Mouse (Mus musculus): ENCODE results near the gene Pitpnc1. TPM values are rescaled to one million over a fixed set of nuclear protein-coding genes. Genes with fewer than 3 reads are reported as not detected.
"Not testable (repeated sequence)": the region's sequence is repeated elsewhere in the genome, so short reads cannot be mapped to it uniquely, and the experiment has no call there.

The Pitpnc1 gene
- polyA plus RNA-seq, 1 experiment from 2014 or later: 16.0 TPM

GRCm38 (mm10) chr11:107506260-107506659 lies 35.8 kb upstream of the Pitpnc1 start:
- H3K27me3 ChIP-seq (ENCODE audit: control insufficient read depth, insufficient read depth, low read length): no peaks in the 10 kb centered on the region
- no peak overlapping the region for H3K9ac ChIP-seq (ENCODE audit: low read length)
- H3K4me3 ChIP-seq (ENCODE audit: control insufficient read depth in 1 of 2, insufficient read depth in 1 of 2, low read depth in 1 of 2, low read length in 2 of 2): no peak overlapping the region
- H3K36me3 ChIP-seq (ENCODE audit: control insufficient read depth, insufficient read depth, low read length): no peaks in the 10 kb centered on the region
- H3K27ac ChIP-seq (replicated peaks in 1 of 2; ENCODE audit: control insufficient read depth in 1 of 2, insufficient read depth in 1 of 2, low read depth in 2 of 2, low read length in 2 of 2): no peak overlapping the region
- 71% methylated on average over 1 of the region's 1 CpGs for WGBS
- ATAC-seq (ENCODE audit: insufficient number of reproducible peaks, insufficient read depth, low FRiP score, low read depth): no peak
- no peak overlapping the region for H3K4me2 ChIP-seq (ENCODE audit: low read length)
- H3K9me3 ChIP-seq (ENCODE audit: control insufficient read depth, low read length): no peaks in the 10 kb centered on the region
- H3K4me1 ChIP-seq (ENCODE audit: control insufficient read depth in 2 of 2, insufficient read depth in 2 of 2, low read length in 2 of 2): peaks cover 6 to 7% of the 10 kb centered on the region in 2 experiments; a peak in 3 of 4 replicates

- H3K4me2 ChIP-seq (ENCODE audit: low read length); H3K27me3 ChIP-seq (ENCODE audit: control insufficient read depth, insufficient read depth, low read length); H3K9ac ChIP-seq (ENCODE audit: low read length); H3K27ac ChIP-seq (replicated peaks in 1 of 2; ENCODE audit: control insufficient read depth in 1 of 2, insufficient read depth in 1 of 2, low read depth in 2 of 2, low read length in 2 of 2); H3K36me3 ChIP-seq (ENCODE audit: control insufficient read depth, insufficient read depth, low read length); H3K4me1 ChIP-seq (ENCODE audit: control insufficient read depth in 2 of 2, insufficient read depth in 2 of 2, low read length in 2 of 2); ATAC-seq (ENCODE audit: insufficient number of reproducible peaks, insufficient read depth, low FRiP score, low read depth); H3K9me3 ChIP-seq (ENCODE audit: control insufficient read depth, low read length); H3K4me3 ChIP-seq (ENCODE audit: control insufficient read depth in 1 of 2, insufficient read depth in 1 of 2, low read depth in 1 of 2, low read length in 2 of 2): not testable (repeated sequence)
- WGBS: 86% methylated on average over 3 of the region's 4 CpGs
Observed at GRCm38 (mm10) chr11:107504364-107504763, 33.9 kb upstream of the Pitpnc1 start.

- H3K9me3 ChIP-seq (ENCODE audit: control insufficient read depth, low read length): no peaks in the 10 kb centered on the region
- H3K36me3 ChIP-seq (ENCODE audit: control insufficient read depth, insufficient read depth, low read length): peaks cover 23% of the 10 kb centered on the region
- no peaks in the 10 kb centered on the region for H3K27me3 ChIP-seq (ENCODE audit: control insufficient read depth, insufficient read depth, low read length)
- H3K9ac ChIP-seq (ENCODE audit: low read length): no peak overlapping the region
- no peak overlapping the region for H3K27ac ChIP-seq (replicated peaks in 1 of 2; ENCODE audit: control insufficient read depth in 1 of 2, insufficient read depth in 1 of 2, low read depth in 2 of 2, low read length in 2 of 2)
- no peak for ATAC-seq (ENCODE audit: insufficient number of reproducible peaks, insufficient read depth, low FRiP score, low read depth)
- no peak overlapping the region for H3K4me3 ChIP-seq (ENCODE audit: control insufficient read depth in 1 of 2, insufficient read depth in 1 of 2, low read depth in 1 of 2, low read length in 2 of 2)
- 81% methylated on average over 8 of the region's 8 CpGs for WGBS
- H3K4me1 ChIP-seq (ENCODE audit: control insufficient read depth in 2 of 2, insufficient read depth in 2 of 2, low read length in 2 of 2): no peaks in the 10 kb centered on the region
- H3K4me2 ChIP-seq (ENCODE audit: low read length): no peak overlapping the region
Observed at GRCm38 (mm10) chr11:107502801-107503200, 32.3 kb upstream of the Pitpnc1 start.

- Histone ChIP-seq H3K4me3 (ENCODE audit: control insufficient read depth in 1 of 2, insufficient read depth in 1 of 2, low read depth in 1 of 2, low read length in 2 of 2) (no peak overlapping the region), H3K9me3 (ENCODE audit: control insufficient read depth, low read length) (no peaks in the 10 kb centered on the region), H3K27me3 (ENCODE audit: control insufficient read depth, insufficient read depth, low read length) (no peaks in the 10 kb centered on the region), H3K4me2 (ENCODE audit: low read length) (no peak overlapping the region), H3K9ac (ENCODE audit: low read length) (no peak overlapping the region), H3K4me1 (ENCODE audit: control insufficient read depth in 2 of 2, insufficient read depth in 2 of 2, low read length in 2 of 2) (peaks cover 2 to 17% of the 10 kb centered on the region in 2 experiments; a peak in 3 of 4 replicates), H3K36me3 (ENCODE audit: control insufficient read depth, insufficient read depth, low read length) (peaks cover 52% of the 10 kb centered on the region), H3K27ac (replicated peaks in 1 of 2; ENCODE audit: control insufficient read depth in 1 of 2, insufficient read depth in 1 of 2, low read depth in 2 of 2, low read length in 2 of 2) (no peak overlapping the region)
- no peak for ATAC-seq (ENCODE audit: insufficient number of reproducible peaks, insufficient read depth, low FRiP score, low read depth)
- WGBS: 93% methylated on average over 3 of the region's 3 CpGs
Observed at GRCm38 (mm10) chr11:107484341-107484740, 13.8 kb upstream of the Pitpnc1 start.

GRCm38 (mm10) chr11:107479862-107480203 lies 9.3 kb upstream of the Pitpnc1 start:
- WGBS: under 1% methylated on average over 10 of the region's 10 CpGs
- Histone ChIP-seq H3K36me3 (ENCODE audit: control insufficient read depth, insufficient read depth, low read length) (peaks cover 8% of the 10 kb centered on the region), H3K9ac (ENCODE audit: low read length) (peak overlapping the region; percentile 99), H3K4me1 (ENCODE audit: control insufficient read depth in 2 of 2, insufficient read depth in 2 of 2, low read length in 2 of 2) (peaks cover 2 to 17% of the 10 kb centered on the region in 2 experiments; a peak in 3 of 4 replicates), H3K4me3 (ENCODE audit: control insufficient read depth in 1 of 2, insufficient read depth in 1 of 2, low read depth in 1 of 2, low read length in 2 of 2) (peak overlapping the region; percentile 97 to 98), H3K4me2 (ENCODE audit: low read length) (peak overlapping the region; percentile 90), H3K27ac (replicated peaks in 1 of 2; ENCODE audit: control insufficient read depth in 1 of 2, insufficient read depth in 1 of 2, low read depth in 2 of 2, low read length in 2 of 2) (peak overlapping the region; percentile 85 to 86), H3K9me3 (ENCODE audit: control insufficient read depth, low read length) (no peaks in the 10 kb centered on the region), H3K27me3 (ENCODE audit: control insufficient read depth, insufficient read depth, low read length) (no peaks in the 10 kb centered on the region)
- no peak for ATAC-seq (ENCODE audit: insufficient number of reproducible peaks, insufficient read depth, low FRiP score, low read depth)

- Histone ChIP-seq H3K9me3 (ENCODE audit: control insufficient read depth, low read length) (no peaks in the 10 kb centered on the region), H3K4me1 (ENCODE audit: control insufficient read depth in 2 of 2, insufficient read depth in 2 of 2, low read length in 2 of 2) (peaks cover 2 to 17% of the 10 kb centered on the region in 2 experiments; a peak in 3 of 4 replicates), H3K4me3 (ENCODE audit: control insufficient read depth in 1 of 2, insufficient read depth in 1 of 2, low read depth in 1 of 2, low read length in 2 of 2) (peak within 1 kb of the TSS; percentile 97 to 98), H3K9ac (ENCODE audit: low read length) (peak within 1 kb of the TSS; percentile 99), H3K27ac (replicated peaks in 1 of 2; ENCODE audit: control insufficient read depth in 1 of 2, insufficient read depth in 1 of 2, low read depth in 2 of 2, low read length in 2 of 2) (peak within 1 kb of the TSS; percentile 85 to 86), H3K36me3 (ENCODE audit: control insufficient read depth, insufficient read depth, low read length) (peaks cover 2% of the 10 kb centered on the region), H3K27me3 (ENCODE audit: control insufficient read depth, insufficient read depth, low read length) (no peaks in the 10 kb centered on the region), H3K4me2 (ENCODE audit: low read length) (peak within 1 kb of the TSS; percentile 90)
- under 1% methylated on average over 50 of the region's 51 CpGs for WGBS
- peak; percentile 98 for ATAC-seq (ENCODE audit: insufficient number of reproducible peaks, insufficient read depth, low FRiP score, low read depth)
Observed at GRCm38 (mm10) chr11:107479053-107479861, 8.8 kb upstream of the Pitpnc1 start, which contains the start of gene Psmd12. Psmd12 (plus strand) TSS chr11:107479484.

GRCm38 (mm10) chr11:107473137-107473820 lies 2.8 kb upstream of the Pitpnc1 start:
- H3K27ac ChIP-seq (replicated peaks in 1 of 2; ENCODE audit: control insufficient read depth in 1 of 2, insufficient read depth in 1 of 2, low read depth in 2 of 2, low read length in 2 of 2): no peak overlapping the region
- no peak overlapping the region for H3K4me2 ChIP-seq (ENCODE audit: low read length)
- WGBS: 21% methylated on average over 8 of the region's 8 CpGs
- H3K4me1 ChIP-seq (ENCODE audit: control insufficient read depth in 2 of 2, insufficient read depth in 2 of 2, low read length in 2 of 2): peaks cover 3 to 11% of the 10 kb centered on the region in 2 experiments
- no peak overlapping the region for H3K4me3 ChIP-seq (ENCODE audit: control insufficient read depth in 1 of 2, insufficient read depth in 1 of 2, low read depth in 1 of 2, low read length in 2 of 2)
- no peaks in the 10 kb centered on the region for H3K36me3 ChIP-seq (ENCODE audit: control insufficient read depth, insufficient read depth, low read length)
- no peak overlapping the region for H3K9ac ChIP-seq (ENCODE audit: low read length)
- H3K9me3 ChIP-seq (ENCODE audit: control insufficient read depth, low read length): no peaks in the 10 kb centered on the region
- ATAC-seq (ENCODE audit: insufficient number of reproducible peaks, insufficient read depth, low FRiP score, low read depth): no peak
- H3K27me3 ChIP-seq (ENCODE audit: control insufficient read depth, insufficient read depth, low read length): no peaks in the 10 kb centered on the region
